Mouse (Mus musculus) left cerebral cortex, adult 8-10 months (tissue): ENCODE measurements around the gene Stxbp6. TPM values are rescaled to one million over a fixed set of nuclear protein-coding genes. Genes with fewer than 3 reads are reported as not detected.
A peak's percentile ranks its signal among the peaks of the same experiment; 100 is the strongest.
"Not testable (repeated sequence)": the region's sequence is repeated elsewhere in the genome, so short reads cannot be mapped to it uniquely, and the experiment has no call there.

Source experiments
- DNase-seq, 2 experiments: peaks; one replicate each; pipeline ENCODE4 v3.0.0; 2022; ENCODE audit warnings: low spot score in 2 of 2
- total RNA-seq, 4 experiments: library from RNA; stranded (reverse); gene quantifications; 2 replicates each; pipeline ENCODE4 v1.2.4; 2022

Gene Stxbp6
- total RNA-seq, 4 experiments from 2014 or later: 52.0 to 82.7 (median 62.7) TPM

DNA sequence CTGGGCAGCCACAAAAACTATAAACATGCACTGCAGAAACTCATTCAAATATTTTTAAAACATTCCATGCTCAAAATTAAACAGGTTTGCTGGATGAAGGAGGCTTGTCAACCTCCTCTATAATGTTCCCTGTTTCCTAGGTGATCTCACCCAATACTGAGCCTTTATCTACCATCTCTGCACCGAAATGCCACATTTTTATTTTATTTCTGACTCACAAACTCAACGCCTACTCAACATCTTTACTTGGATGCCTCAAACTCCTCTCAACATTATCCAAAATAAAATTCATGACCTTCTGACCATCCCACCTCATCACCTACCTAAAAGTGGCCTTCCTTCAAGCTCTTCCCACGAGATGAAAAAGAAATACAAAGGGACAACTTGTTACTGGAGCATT lies 18.1 kb downstream of the Stxbp6 start:
- DNase-seq: no peak

GRCm38 (mm10) chr12:45053319-45053718 lies 21.2 kb downstream of the Stxbp6 start:
- no peak for DNase-seq

GRCm38 (mm10) chr12:45052860-45053259 lies 21.6 kb downstream of the Stxbp6 start:
- no peak for DNase-seq

GRCm38 (mm10) chr12:45049894-45050293 lies 24.6 kb downstream of the Stxbp6 start:
- no peak for DNase-seq

DNA sequence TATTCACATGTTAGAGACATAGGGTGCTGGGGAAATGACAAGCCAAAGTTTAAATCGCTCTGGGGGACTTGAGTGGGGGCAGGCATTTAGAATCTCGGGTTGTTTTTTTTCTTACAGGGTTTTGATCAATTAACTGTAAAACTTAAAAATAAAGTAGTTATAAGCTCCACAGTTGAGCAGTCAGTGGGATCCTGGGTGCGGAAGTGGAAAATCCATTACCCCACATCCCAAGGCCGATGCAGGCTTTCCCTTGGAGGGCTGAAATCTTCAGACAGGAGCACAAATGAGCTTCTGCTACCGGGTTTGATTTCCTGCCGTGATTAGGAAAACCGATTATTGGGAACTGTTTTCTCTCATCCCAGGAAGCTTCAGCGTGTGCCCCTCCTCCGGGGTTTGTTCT lies 26.8 kb downstream of the Stxbp6 start:
- not testable (repeated sequence) for DNase-seq

- DNase-seq: no peak
These were observed 27.3 kb downstream of the Stxbp6 start for GRCm38 (mm10) chr12:45047172-45047571.

DNA sequence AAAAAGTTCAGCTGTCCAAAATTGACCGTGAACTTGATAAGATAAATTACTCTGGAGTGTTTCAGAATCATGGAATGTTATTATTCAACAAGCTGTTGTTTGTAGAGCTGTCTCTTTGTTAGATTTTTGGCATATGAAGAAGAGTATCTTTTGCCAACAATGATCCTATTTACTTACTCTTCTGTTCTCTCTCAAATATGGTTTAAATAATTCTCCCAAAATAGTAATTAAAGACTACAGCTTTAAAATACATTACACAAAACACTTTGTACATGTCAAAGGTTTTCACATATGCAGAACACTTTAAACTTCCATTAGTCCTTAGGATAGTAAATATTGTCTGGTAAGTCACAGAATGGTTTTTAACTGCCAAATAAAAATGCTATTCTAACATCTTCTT lies 29.9 kb downstream of the Stxbp6 start:
- DNase-seq: no peak

- no peak for DNase-seq
These were observed 31.9 kb downstream of the Stxbp6 start for GRCm38 (mm10) chr12:45042591-45043091.

DNA sequence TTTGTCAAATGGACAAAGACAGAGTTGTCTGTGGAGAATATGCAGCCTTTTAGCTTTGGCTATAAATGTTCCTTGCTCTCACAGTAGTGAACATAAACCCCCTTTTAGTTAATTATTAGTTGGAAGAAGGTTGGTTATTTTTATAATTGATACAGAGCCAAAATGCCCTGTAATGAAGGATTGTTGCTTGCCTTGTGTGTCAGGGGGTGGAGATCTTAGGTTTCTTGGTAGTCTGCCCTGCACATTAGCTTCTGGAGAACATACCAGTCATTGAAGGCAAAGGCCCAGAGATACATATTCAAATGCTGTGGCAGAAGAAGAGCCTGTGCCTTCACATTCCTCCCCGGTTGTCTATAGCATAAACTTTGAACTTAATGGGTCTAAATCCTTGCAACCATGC lies 37.0 kb downstream of the Stxbp6 start:
- DNase-seq: no peak

GRCm38 (mm10) chr12:45037091-45037490 lies 37.4 kb downstream of the Stxbp6 start:
- no peak for DNase-seq

DNA sequence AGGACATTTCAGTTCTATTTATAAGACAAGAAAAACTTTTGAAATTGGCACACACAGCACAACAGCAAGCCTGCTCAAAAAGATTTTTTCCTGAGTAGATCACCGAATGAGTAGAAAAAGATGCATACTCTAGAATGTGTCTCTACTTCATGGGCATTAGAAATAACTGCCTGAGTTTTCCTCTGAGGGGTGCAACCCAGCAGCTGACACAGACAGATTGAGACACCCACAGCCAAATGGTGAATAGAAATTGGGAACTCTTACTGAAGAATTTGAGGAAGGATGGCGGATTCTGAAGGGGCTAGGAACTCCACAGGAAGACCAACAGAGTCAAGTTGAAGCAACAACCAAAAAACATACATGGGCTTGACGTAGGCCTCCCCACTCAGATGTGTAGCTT lies 43.8 kb downstream of the Stxbp6 start:
- DNase-seq: no peak

GRCm38 (mm10) chr12:45026347-45026746 lies 48.2 kb downstream of the Stxbp6 start:
- DNase-seq: no peak

- DNase-seq: no peak
These were observed 54.5 kb downstream of the Stxbp6 start for GRCm38 (mm10) chr12:45020018-45020417.

DNA sequence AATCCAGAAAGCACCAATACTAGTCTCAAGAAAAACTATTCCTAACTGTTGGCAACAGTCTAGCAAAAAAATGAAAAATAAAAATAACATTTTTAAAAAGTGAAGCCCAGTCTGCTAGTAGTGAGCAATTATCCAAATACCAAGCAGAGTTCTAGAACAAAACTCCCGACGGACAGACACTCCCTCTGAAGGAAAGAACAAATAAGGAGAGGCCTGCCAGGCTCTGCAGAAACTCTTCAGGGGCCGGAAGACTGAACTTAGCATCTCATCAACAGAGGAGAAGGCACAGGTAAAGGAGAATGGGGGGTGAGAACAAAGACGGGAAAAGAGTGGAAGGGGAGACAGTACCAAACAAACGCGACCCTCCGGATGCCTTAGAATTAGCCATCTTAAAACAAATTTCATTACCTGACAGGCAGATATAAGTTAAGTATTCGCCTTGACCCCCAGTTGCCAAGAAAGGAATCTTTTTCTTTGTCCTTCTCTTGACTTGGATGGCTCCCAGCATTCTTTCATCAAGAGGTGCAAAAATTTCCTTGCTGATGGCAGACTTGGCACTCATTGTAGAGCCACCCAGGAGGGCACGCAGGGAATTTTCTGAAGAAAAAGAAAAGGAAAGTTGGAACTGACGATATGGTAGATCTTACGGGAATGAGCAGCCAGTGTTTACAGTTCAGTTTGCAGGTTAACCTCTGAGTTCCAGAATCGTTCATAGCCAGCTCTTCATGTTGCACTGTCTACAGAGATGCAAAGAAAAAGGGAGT lies 55.3 kb downstream of the Stxbp6 start:
- no peak for DNase-seq

- peak; percentile 44 to 91 for DNase-seq
These were observed 61.2 kb downstream of the Stxbp6 start for GRCm38 (mm10) chr12:45013246-45013756.

DNA sequence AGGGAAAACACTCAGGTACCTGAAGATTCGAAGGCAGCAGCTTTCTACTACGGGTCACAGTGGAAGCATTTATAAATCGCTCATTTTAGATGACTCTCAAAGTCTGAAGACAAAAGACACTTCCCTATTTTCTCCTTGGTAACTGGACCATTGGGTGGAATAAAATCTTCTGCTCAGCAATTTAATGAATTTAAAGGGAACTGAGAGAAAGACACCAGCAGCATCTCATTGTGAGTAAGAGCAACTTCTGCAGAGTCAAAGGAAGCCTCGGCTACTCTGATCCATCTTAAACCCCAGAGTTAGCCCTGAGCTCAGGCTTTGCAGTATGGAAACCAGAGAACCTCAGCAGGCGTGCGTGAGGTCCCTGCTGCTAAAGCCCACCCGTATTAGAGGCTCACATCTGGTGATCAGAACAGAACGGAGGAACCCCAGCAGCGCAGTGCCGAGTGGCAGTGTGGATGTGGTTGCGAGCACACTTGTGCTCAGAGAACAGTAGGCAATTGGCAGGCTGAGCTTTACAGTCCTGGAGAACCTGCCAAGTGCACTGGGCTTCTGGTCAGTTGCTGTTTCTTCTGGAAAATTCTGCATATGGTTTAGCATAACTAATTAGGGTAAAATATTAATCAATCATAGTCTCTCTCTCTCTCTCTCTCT lies 62.9 kb downstream of the Stxbp6 start:
- DNase-seq: no peak

- peak in 1 of 2 experiments; percentile 41 for DNase-seq
These were observed 63.5 kb downstream of the Stxbp6 start for GRCm38 (mm10) chr12:45011006-45011405.

DNA sequence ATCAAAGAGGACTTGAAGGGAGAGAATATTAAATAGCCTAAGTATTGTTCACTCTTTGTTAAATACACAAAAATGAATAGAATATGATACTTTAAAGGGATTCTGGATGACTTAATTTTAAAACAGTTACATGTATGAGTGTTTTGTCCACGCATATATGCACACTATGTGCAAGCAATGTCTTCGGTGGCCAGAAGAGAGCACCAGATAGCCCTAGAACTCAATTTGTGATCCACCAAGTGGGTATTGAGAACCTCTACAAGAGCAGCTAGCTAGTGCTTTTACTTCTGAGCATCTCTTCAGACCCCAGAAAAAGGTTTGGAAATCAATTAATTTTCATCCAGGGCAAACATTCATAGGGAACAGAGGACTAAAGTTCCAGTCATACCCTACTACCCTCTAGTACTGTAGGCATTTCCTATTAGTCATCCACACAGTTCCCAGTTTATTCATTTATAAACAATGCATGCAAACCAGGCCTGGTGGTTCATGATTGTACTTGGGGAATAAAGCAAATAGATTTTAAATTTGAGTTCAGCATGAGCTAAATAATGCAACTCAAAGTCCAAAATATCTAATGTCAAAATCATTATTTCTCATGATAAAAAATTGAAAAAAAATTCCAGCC lies 64.4 kb downstream of the Stxbp6 start:
- DNase-seq: no peak

GRCm38 (mm10) chr12:45006569-45006968 lies 67.9 kb downstream of the Stxbp6 start:
- DNase-seq: no peak

DNA sequence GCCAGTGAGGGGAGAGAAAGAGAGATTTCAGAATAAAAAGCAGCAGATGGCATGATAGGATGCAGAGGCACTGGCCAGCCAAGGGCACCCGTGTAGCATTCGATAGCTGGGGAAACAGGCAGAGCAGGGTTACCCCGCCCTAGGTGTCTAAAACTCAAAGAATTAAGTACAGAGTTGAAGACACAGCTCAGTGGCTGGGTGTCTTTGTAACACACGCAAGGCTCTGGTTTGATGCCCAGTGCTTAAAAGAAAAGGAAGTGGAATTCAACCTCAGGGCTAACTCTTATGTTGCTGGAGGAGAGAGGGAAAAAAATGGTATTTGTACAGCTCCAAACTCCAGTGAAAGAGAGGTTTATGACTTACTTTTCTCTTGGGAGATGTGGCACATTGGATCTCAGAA lies 68.5 kb downstream of the Stxbp6 start:
- no peak for DNase-seq

- DNase-seq: no peak
These were observed 72.5 kb downstream of the Stxbp6 start for GRCm38 (mm10) chr12:45001996-45002395.

GRCm38 (mm10) chr12:44997422-44997821 lies 77.1 kb downstream of the Stxbp6 start:
- no peak for DNase-seq
